Mouse (Mus musculus) stomach, postnatal 0 days (tissue): ENCODE results near the gene Lyrm4.

Experiments
- CTCF ChIP-seq: IDR thresholded peaks from 2 replicates; pipeline ENCODE4 v1.5.1; 2016; ENCODE audit warnings: antibody characterized with exemption, low read depth, mild to moderate bottlenecking, moderate library complexity
- EP300 ChIP-seq: optimal IDR thresholded peaks from 2 replicates; pipeline ENCODE3; 2016; ENCODE audit warnings: antibody characterized with exemption

DNA sequence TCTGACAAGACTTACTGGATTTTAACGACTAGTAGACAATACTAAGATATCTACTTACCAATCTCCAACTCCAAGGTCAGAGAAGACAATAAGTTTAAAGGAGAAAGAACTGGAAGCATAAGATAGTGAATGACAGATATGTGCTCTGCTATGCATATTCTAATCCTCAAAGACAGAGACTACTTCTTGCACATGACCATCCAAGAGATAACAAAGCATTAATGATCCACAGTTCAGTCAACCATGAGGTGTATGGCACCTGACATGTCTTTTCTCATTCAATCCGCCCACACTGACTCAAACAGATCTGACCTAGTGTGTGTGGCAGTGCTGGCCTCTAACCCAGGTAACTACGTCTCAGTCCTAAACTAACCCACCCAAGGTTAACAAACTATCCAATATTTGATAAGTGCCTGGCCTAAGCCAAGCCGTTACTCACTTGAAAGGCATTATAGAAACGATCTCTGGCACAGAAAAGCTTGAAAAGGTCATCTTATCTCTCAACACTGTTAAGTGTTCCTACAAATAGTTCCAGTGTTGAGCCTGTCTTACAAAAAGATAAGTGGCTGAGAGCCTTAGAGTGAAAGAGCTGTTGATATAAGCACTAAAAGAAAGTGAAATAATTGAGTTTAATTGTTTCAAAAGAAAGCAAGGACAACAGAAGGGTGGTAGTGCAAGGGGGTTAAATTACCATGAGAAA is 20.5 kb downstream of the Lyrm4 start:
- TF ChIP-seq CTCF (no peak), EP300 (no peak)
